Mouse (Mus musculus): ENCODE data around the gene Cdkn2a.

- TF ChIP-seq USF1 (IDR thresholded peaks at IDR 0.05; ENCODE audit: low read depth) (no peak), CTCF (IDR thresholded peaks at IDR 0.05; ENCODE audit: control insufficient read depth, insufficient read depth, insufficient read length) (no peak), MAX (IDR thresholded peaks at IDR 0.05) (no peak), MYOG (IDR thresholded peaks at IDR 0.05; ENCODE audit: control insufficient read depth, extremely low read depth, insufficient read length) (no peak)
Observed at GRCm38 (mm10) chr4:89274006-89274405, 20.4 kb downstream of the Cdkn2a start.
